Mouse (Mus musculus) CH12.LX (cell line): ENCODE data around the gene Cux1. TPM values are rescaled to one million over a fixed set of nuclear protein-coding genes. Genes with fewer than 3 reads are reported as not detected.

Source experiments
- DNase-seq: peaks from one replicate; pipeline ENCODE4 v3.0.0-alpha.2; 2013; ENCODE audit errors: extremely low read depth
- H3K27ac ChIP-seq: 2 replicates; pipeline ENCODE4 v1.5.1; 2012; ENCODE audit warnings: low read depth, mild to moderate bottlenecking, control low read depth, moderate library complexity; ENCODE audit not compliant: insufficient read depth
- H3K27me3 ChIP-seq: replicated peaks from 2 replicates; pipeline ENCODE3; 2012; ENCODE audit warnings: inconsistent platforms
- H3K36me3 ChIP-seq, 2 experiments: replicated peaks in 1 of 2; 2 replicates each; pipeline versions ENCODE3 to v1.6.1; 2012; ENCODE audit warnings: inconsistent platforms in 1 of 2, low read length in 1 of 2, mild to moderate bottlenecking in 1 of 2, mixed read lengths in 1 of 2, moderate library complexity in 1 of 2; ENCODE audit not compliant: control insufficient read depth in 1 of 2, insufficient read depth in 1 of 2
- H3K4me1 ChIP-seq, 2 experiments: 2 replicates each; pipeline ENCODE4 v1.6.1; 2012; ENCODE audit warnings: inconsistent platforms in 1 of 2, moderate library complexity in 1 of 2; ENCODE audit not compliant: insufficient read depth in 2 of 2, control insufficient read depth in 1 of 2
- H3K4me2 ChIP-seq: 2 replicates; pipeline ENCODE4 v1.6.1; 2012; ENCODE audit warnings: low read depth, mild to moderate bottlenecking, control low read depth; ENCODE audit not compliant: poor library complexity, insufficient read depth, severe bottlenecking
- H3K4me3 ChIP-seq, 3 experiments: fragments of 150-350 bp in 1 of 3; sonication (generic) in 1 of 3; replicated peaks in 1 of 3; 2 replicates each; pipeline versions ENCODE3 to v1.5.1; 2011 to 2012; ENCODE audit warnings: low read depth in 2 of 3, low read length in 2 of 3, mild to moderate bottlenecking in 2 of 3, moderate library complexity in 2 of 3, control low read depth in 1 of 3, improper control_type of control experiment in 1 of 3, inconsistent platforms in 1 of 3, mixed read lengths in 1 of 3; ENCODE audit not compliant: poor library complexity in 1 of 3
- H3K79me2 ChIP-seq: replicated peaks from 2 replicates; pipeline ENCODE4 v1.6.1; 2012; ENCODE audit warnings: mild to moderate bottlenecking, moderate library complexity; ENCODE audit not compliant: control insufficient read depth, poor library complexity, insufficient read depth, severe bottlenecking; ENCODE audit errors: extremely low read depth
- H3K9ac ChIP-seq: 2 replicates; pipeline ENCODE4 v1.6.1; 2012; ENCODE audit warnings: low read depth, mild to moderate bottlenecking, control low read depth, moderate library complexity; ENCODE audit not compliant: insufficient read depth
- H3K9me3 ChIP-seq: replicated peaks from 2 replicates; pipeline ENCODE3; 2012; ENCODE audit warnings: low read length, inconsistent platforms, mixed read lengths
- CHD1 ChIP-seq: IDR thresholded peaks from 2 replicates; pipeline ENCODE4 v1.6.1; 2012; ENCODE audit warnings: low read depth, low read length, improper control_type of control experiment, inconsistent platforms
- CHD2 ChIP-seq: IDR thresholded peaks from 2 replicates; pipeline ENCODE4 v1.6.1; 2011; ENCODE audit warnings: low read length, improper control_type of control experiment
- CTCF ChIP-seq, 2 experiments: IDR thresholded peaks in 1 of 2; conservative IDR thresholded peaks in 1 of 2; 2 replicates each; pipeline ENCODE4 v1.5.1; 2011 to 2012; ENCODE audit warnings: low read depth in 2 of 2, low read length in 2 of 2, improper control_type of control experiment in 1 of 2, inconsistent platforms in 1 of 2, mild to moderate bottlenecking in 1 of 2, moderate library complexity in 1 of 2
- E2F4 ChIP-seq: IDR thresholded peaks from 2 replicates; pipeline ENCODE4 v1.6.1; 2011; ENCODE audit warnings: low read depth, low read length, improper control_type of control experiment; ENCODE audit not compliant: insufficient replicate concordance
- ELF1 ChIP-seq: IDR thresholded peaks from 2 replicates; pipeline ENCODE4 v1.6.1; 2014; ENCODE audit warnings: low read depth, mild to moderate bottlenecking, inconsistent platforms, low read length, improper control_type of control experiment
- EP300 ChIP-seq: IDR thresholded peaks from 2 replicates; pipeline ENCODE4 v1.6.1; 2011; ENCODE audit warnings: low read length, improper control_type of control experiment
- ETS1 ChIP-seq: conservative IDR thresholded peaks from 2 replicates; pipeline ENCODE4 v1.6.1; 2012; ENCODE audit warnings: low read depth, mild to moderate bottlenecking, inconsistent platforms, low read length, improper control_type of control experiment, moderate library complexity
- GABPA ChIP-seq: IDR thresholded peaks from 2 replicates; pipeline ENCODE4 v1.6.1; 2012; ENCODE audit warnings: low read depth, low read length, improper control_type of control experiment, inconsistent platforms; ENCODE audit not compliant: insufficient replicate concordance
- HCFC1 ChIP-seq: IDR thresholded peaks from 2 replicates; pipeline ENCODE4 v1.6.1; 2012; ENCODE audit warnings: low read depth, mild to moderate bottlenecking, inconsistent platforms, low read length, improper control_type of control experiment
- JUN ChIP-seq: IDR thresholded peaks from 2 replicates; pipeline ENCODE4 v1.6.1; 2011; ENCODE audit warnings: low read depth, mild to moderate bottlenecking, low read length, improper control_type of control experiment, moderate library complexity; ENCODE audit not compliant: insufficient read depth
- JUND ChIP-seq: conservative IDR thresholded peaks from 2 replicates; pipeline ENCODE4 v1.6.1; 2011; ENCODE audit warnings: low read depth, low read length, improper control_type of control experiment
- KAT2A ChIP-seq: IDR thresholded peaks from 2 replicates; pipeline ENCODE4 v1.6.1; 2012; ENCODE audit warnings: low read length, improper control_type of control experiment, inconsistent platforms; ENCODE audit not compliant: insufficient replicate concordance
- MAFK ChIP-seq: IDR thresholded peaks from 2 replicates; pipeline ENCODE4 v1.6.1; 2011; ENCODE audit warnings: low read length, improper control_type of control experiment; ENCODE audit not compliant: insufficient replicate concordance
- MAZ ChIP-seq: IDR thresholded peaks from 2 replicates; pipeline ENCODE4 v1.6.1; 2012; ENCODE audit warnings: low read depth, mild to moderate bottlenecking, inconsistent platforms, low read length, improper control_type of control experiment, moderate library complexity
- MYC ChIP-seq: IDR thresholded peaks from 2 replicates; pipeline ENCODE4 v1.6.1; 2011; ENCODE audit warnings: low read depth, mild to moderate bottlenecking, improper control_type of control experiment, low read length
- NELFE ChIP-seq: IDR thresholded peaks from 2 replicates; pipeline ENCODE4 v1.6.1; 2011; ENCODE audit warnings: low read depth, low read length, improper control_type of control experiment
- PAX5 ChIP-seq: IDR thresholded peaks from 2 replicates; pipeline ENCODE4 v1.6.1; 2012; ENCODE audit warnings: low read length, inconsistent platforms, mixed read lengths
- POLR2A ChIP-seq: IDR thresholded peaks from 2 replicates; pipeline ENCODE4 v1.6.1; 2011; ENCODE audit warnings: low read depth, mild to moderate bottlenecking, improper control_type of control experiment, low read length
- POLR2AphosphoS2 ChIP-seq: IDR thresholded peaks from 2 replicates; pipeline ENCODE4 v1.6.1; 2011; ENCODE audit warnings: low read depth, low read length, improper control_type of control experiment
- RAD21 ChIP-seq: IDR thresholded peaks from 2 replicates; pipeline ENCODE4 v1.6.1; 2011; ENCODE audit warnings: low read depth, mild to moderate bottlenecking, low read length, improper control_type of control experiment, moderate library complexity
- RCOR1 ChIP-seq: conservative IDR thresholded peaks from 2 replicates; pipeline ENCODE4 v1.6.1; 2012; ENCODE audit warnings: low read depth, mild to moderate bottlenecking, inconsistent platforms, low read length, improper control_type of control experiment
- SIN3A ChIP-seq: IDR thresholded peaks from 2 replicates; pipeline ENCODE4 v1.6.1; 2012; ENCODE audit warnings: low read length, improper control_type of control experiment, inconsistent platforms
- SMC3 ChIP-seq: IDR thresholded peaks from 2 replicates; pipeline ENCODE4 v1.6.1; 2011; ENCODE audit warnings: low read depth, low read length, improper control_type of control experiment
- TBP ChIP-seq: conservative IDR thresholded peaks from 2 replicates; pipeline ENCODE4 v1.6.1; 2011; ENCODE audit warnings: low read depth, low read length, improper control_type of control experiment
- UBTF ChIP-seq: IDR thresholded peaks from 2 replicates; pipeline ENCODE4 v1.6.1; 2012; ENCODE audit warnings: low read depth, mild to moderate bottlenecking, inconsistent platforms, low read length, improper control_type of control experiment, moderate library complexity
- USF1 ChIP-seq: IDR thresholded peaks from 2 replicates; pipeline ENCODE4 v1.6.1; 2014; ENCODE audit warnings: low read depth, mild to moderate bottlenecking, inconsistent platforms, low read length, improper control_type of control experiment
- USF2 ChIP-seq: conservative IDR thresholded peaks from 2 replicates; pipeline ENCODE4 v1.6.1; 2011; ENCODE audit warnings: low read depth, low read length, improper control_type of control experiment
- ZC3H11A ChIP-seq: IDR thresholded peaks from 2 replicates; pipeline ENCODE4 v1.6.1; 2012; ENCODE audit warnings: low read depth, mild to moderate bottlenecking, inconsistent platforms, low read length, improper control_type of control experiment
- ZKSCAN1 ChIP-seq: IDR thresholded peaks from 2 replicates; pipeline ENCODE4 v1.6.1; 2012; ENCODE audit warnings: low read depth, inconsistent platforms, low read length, improper control_type of control experiment, borderline replicate concordance
- ZMIZ1 ChIP-seq: IDR thresholded peaks from 2 replicates; pipeline ENCODE4 v1.6.1; 2012; ENCODE audit warnings: low read depth, mild to moderate bottlenecking, inconsistent platforms, low read length, improper control_type of control experiment
- ZNF384 ChIP-seq: IDR thresholded peaks from 2 replicates; pipeline ENCODE4 v1.6.1; 2012; ENCODE audit warnings: low read depth, low read length, improper control_type of control experiment, inconsistent platforms
- dilution Hi-C: fragments of 300-500 bp; cut with MboI; formaldehyde crosslinking; loops from 2 replicates; pipeline ENCODE4 v1.14.3; 2020; ENCODE audit warnings: low sequenced_read_pairs; ENCODE audit not compliant: extremely low pct_unique_long_range_greater_than_20kb, extremely low pct_ligation_motif_present
- in situ Hi-C: fragments of 300-500 bp; cut with MboI; formaldehyde crosslinking; loops from 3 replicates; pipeline ENCODE4 v1.14.3; 2019; ENCODE audit warnings: low sequenced_read_pairs, low pct_ligation_motif_present, low pct_unique_long_range_greater_than_20kb, mixed read lengths
- polyA plus RNA-seq: library from polyadenylated mRNA; unstranded; fragments of >175 nt; gene quantifications from 2 replicates; pipeline ENCODE4 v1.2.1, GENCODE M21; 2012; ENCODE audit warnings: low read depth; ENCODE audit not compliant: insufficient read length
- total RNA-seq, 2 experiments: library from RNA; depleted of rRNA; stranded (reverse); fragments of 300-350 nt in 1 of 2; fragments of >200 nt in 1 of 2; gene quantifications; 2 replicates each; pipeline ENCODE4 v1.2.3; 2012 to 2014

Cux1 gene
- total and polyA plus RNA-seq, 3 experiments: 12.4 to 21.9 (median 19.6) TPM

- Histone ChIP-seq H3K4me1 (peaks cover 22 to 69% of the 10 kb centered on the region in 2 experiments), H3K27ac (no peak overlapping the region), H3K4me3 (no peak overlapping the region), H3K9me3 (no peaks in the 10 kb centered on the region), H3K4me2 (no peak overlapping the region), H3K36me3 (peaks cover 0 to 4% of the 10 kb centered on the region in 2 experiments), H3K9ac (no peak overlapping the region), H3K27me3 (no peaks in the 10 kb centered on the region), H3K79me2 (no peaks in the 10 kb centered on the region)
- DNase-seq: no peak
- no peak for TF ChIP-seq USF2
- TF ChIP-seq JUND: no peak
- TF ChIP-seq ZC3H11A: no peak
- no peak for TF ChIP-seq RAD21
- no peak for TF ChIP-seq ELF1
- TF ChIP-seq RCOR1: no peak
- TF ChIP-seq ETS1: no peak
- TF ChIP-seq USF1: no peak
- TF ChIP-seq UBTF: no peak
- dilution Hi-C loops: no loop called here
- in situ Hi-C loops: no loop called here
Measured at GRCm38 (mm10) chr5:136458893-136459499, 108.3 kb downstream of the Cux1 start.

GRCm38 (mm10) chr5:136458102-136458863, 109.0 kb downstream of the Cux1 start:
- no peak overlapping the region for H3K27ac ChIP-seq
- H3K4me2 ChIP-seq: no peak overlapping the region
- H3K36me3 ChIP-seq: peaks cover 0 to 2% of the 10 kb centered on the region in 2 experiments
- no peaks in the 10 kb centered on the region for H3K27me3 ChIP-seq
- H3K4me1 ChIP-seq: peaks cover 19 to 62% of the 10 kb centered on the region in 2 experiments
- in situ Hi-C loops (no loop called here), dilution Hi-C loops (no loop called here)
- no peak overlapping the region for H3K9ac ChIP-seq
- no peak overlapping the region for H3K4me3 ChIP-seq
- DNase-seq: peak; percentile 54
- no peaks in the 10 kb centered on the region for H3K79me2 ChIP-seq
- no peaks in the 10 kb centered on the region for H3K9me3 ChIP-seq
- no peak for TF ChIP-seq SIN3A
- TF ChIP-seq PAX5: no peak
- TF ChIP-seq CHD2: no peak
- TF ChIP-seq E2F4: no peak
- TF ChIP-seq HCFC1: no peak
- no peak for TF ChIP-seq JUN
- no peak for TF ChIP-seq UBTF
- TF ChIP-seq ZNF384: no peak
- no peak for TF ChIP-seq POLR2A
- TF ChIP-seq SMC3: no peak
- no peak for TF ChIP-seq KAT2A
- peak; percentile 54; the same call in 1 of the 2 replicates for TF ChIP-seq ETS1
- TF ChIP-seq USF2: no peak
- TF ChIP-seq EP300: peak; percentile 48
- TF ChIP-seq NELFE: no peak
- TF ChIP-seq MAZ: no peak
- TF ChIP-seq CHD1: no peak
- no peak for TF ChIP-seq TBP
- TF ChIP-seq MAFK: no peak
- peak; percentile 48; the same call in 1 of the 2 replicates for TF ChIP-seq JUND
- no peak for TF ChIP-seq MYC
- TF ChIP-seq USF1: no peak
- TF ChIP-seq CTCF (conservative IDR thresholded peaks at IDR 0.05 in 1 of 2, IDR thresholded peaks at IDR 0.05 in 1 of 2; ENCODE audit: low read depth in 2 of 2, low read length in 2 of 2): no peak
- no peak for TF ChIP-seq GABPA
- TF ChIP-seq POLR2AphosphoS2: no peak
- TF ChIP-seq ZMIZ1: no peak
- TF ChIP-seq RAD21: no peak
- TF ChIP-seq ELF1: no peak
- no peak for TF ChIP-seq ZKSCAN1
